ENCODE assay signal across 8 mouse cellular contexts in genomic region chr4:94602496-94603030, GRCm38 (mm10). TPM values are rescaled to one million over a fixed set of nuclear protein-coding genes. Genes with fewer than 3 reads are reported as not detected.
DNase-seq lines count a peak whose midpoint lies in the region; ATAC-seq lines count a peak whose summit lies in the region.

No protein-coding gene starts in this region.

- H3K27me3 ChIP-seq in hindbrain, embryonic 14.5 days (ENCODE audit: control insufficient read depth, insufficient read depth, low read length): no peaks in the 10 kb centered on the region
- no peaks in the 10 kb centered on the region for H3K27me3 ChIP-seq in megakaryocyte, embryonic 14.5 days (replicated peaks)

- DNase-seq in layer of hippocampus, adult 8-10 months (ENCODE audit: low spot score in 2 of 2): peak; percentile 5 to 23
- no peak for DNase-seq in layer of hippocampus, adult 9-11 months
- no peak for DNase-seq in hindbrain, embryonic 14.5 days (ENCODE audit: low spot score)
- DNase-seq in adrenal gland, adult 8-10 months: no peak
- no peak for DNase-seq in frontal cortex, postnatal 14 days (ENCODE audit: low spot score in 2 of 2)

- peak overlapping the region; percentile 100 for H3K4me3 ChIP-seq in hindbrain, embryonic 14.5 days (replicated peaks; ENCODE audit: low read length)
- H3K4me3 ChIP-seq in megakaryocyte, embryonic 14.5 days (replicated peaks): peak overlapping the region; percentile 99

- H3K9ac ChIP-seq in hindbrain, embryonic 14.5 days: peak overlapping the region; percentile 97

- H3K4me2 ChIP-seq in hindbrain, embryonic 14.5 days (replicated peaks): peak overlapping the region; percentile 92

- WGBS in hindbrain, embryonic 14.5 days: under 1% methylated on average over 30 of the region's 33 CpGs

- ATAC-seq in common myeloid progenitor, adult 5-6 weeks (replicated peaks; ENCODE audit: low read depth, poor library complexity, severe bottlenecking): peak; percentile 33; the same call in 1 of the 2 replicates
- no peak; the same call in 1 of the 2 replicates for ATAC-seq in hindbrain, embryonic 14.5 days (ENCODE audit: low FRiP score)
- no peak for ATAC-seq in cerebellum, adult (ENCODE audit: insufficient number of reproducible peaks, low FRiP score, low TSS enrichment)

- no peaks in the 10 kb centered on the region for H3K36me3 ChIP-seq in hindbrain, embryonic 14.5 days (replicated peaks; ENCODE audit: control insufficient read depth, insufficient read depth)
- H3K36me3 ChIP-seq in megakaryocyte, embryonic 14.5 days (replicated peaks; ENCODE audit: low read length): peaks cover 4% of the 10 kb centered on the region

- peaks cover 28% of the 10 kb centered on the region for H3K4me1 ChIP-seq in hindbrain, embryonic 14.5 days (replicated peaks; ENCODE audit: control insufficient read depth, insufficient read depth, low read length)
- peaks cover 29% of the 10 kb centered on the region for H3K4me1 ChIP-seq in megakaryocyte, embryonic 14.5 days

- no peaks in the 10 kb centered on the region for H3K9me3 ChIP-seq in hindbrain, embryonic 14.5 days (ENCODE audit: control insufficient read depth, low read length)
- H3K9me3 ChIP-seq in megakaryocyte, embryonic 14.5 days: no peaks in the 10 kb centered on the region

- peak overlapping the region; percentile 96 for H3K27ac ChIP-seq in hindbrain, embryonic 14.5 days

RNA-seq across cellular contexts. Expression of gene Plaa, which starts 0.5 kb away (rescaled TPM):
- 10 to 100 TPM; 42.8 to 45.9 (median 44.8) TPM for total RNA-seq in layer of hippocampus, adult 8-10 months (2022)
- 97.9 and 122 TPM in 2 replicates for total RNA-seq in common myeloid progenitor, adult 5-6 weeks (2017)
- 72.1 and 75.3 TPM in 2 replicates for polyA plus RNA-seq in hindbrain, embryonic 14.5 days (2014; fragmentation: Nextera tagmentation; extraction: Ambion mirVana)
- 31.1 and 72.2 TPM in 2 replicates for polyA plus RNA-seq in megakaryocyte, embryonic 14.5 days (2012; ENCODE audit: insufficient read depth, low replicate concordance)
- total RNA-seq in adrenal gland, adult 8-10 months (2022): 10 to 100 TPM; 54.4 to 59.2 (median 58.1) TPM

RNA-seq across cellular contexts. Expression of gene Ift74, which starts 11.7 kb away (rescaled TPM):
- 10 to 100 TPM; 23.4 to 32.2 (median 27.0) TPM for total RNA-seq in layer of hippocampus, adult 8-10 months (2022)
- 24.0 and 24.3 TPM in 2 replicates for total RNA-seq in common myeloid progenitor, adult 5-6 weeks (2017)
- polyA plus RNA-seq in hindbrain, embryonic 14.5 days (2014; fragmentation: Nextera tagmentation; extraction: Ambion mirVana): 27.3 and 27.6 TPM in 2 replicates
- 0.89 TPM in 1 of 2 replicates, not detected in the other for polyA plus RNA-seq in megakaryocyte, embryonic 14.5 days (2012; ENCODE audit: insufficient read depth, low replicate concordance)
- 10 to 100 TPM; 17.9 to 23.3 (median 18.7) TPM for total RNA-seq in adrenal gland, adult 8-10 months (2022)

RNA-seq across cellular contexts. Expression of gene Caap1, which starts 46.0 kb away (rescaled TPM):
- total RNA-seq in layer of hippocampus, adult 8-10 months (2022): 10 to 100 TPM in 3 of 4 experiments, 1 to 10 TPM in 1; 7.9 to 12.3 (median 10.6) TPM
- 26.3 and 27.9 TPM in 2 replicates for total RNA-seq in common myeloid progenitor, adult 5-6 weeks (2017)
- polyA plus RNA-seq in hindbrain, embryonic 14.5 days (2014; fragmentation: Nextera tagmentation; extraction: Ambion mirVana): 19.4 and 19.7 TPM in 2 replicates
- 3.7 TPM in 1 of 2 replicates, not detected in the other for polyA plus RNA-seq in megakaryocyte, embryonic 14.5 days (2012; ENCODE audit: insufficient read depth, low replicate concordance)
- total RNA-seq in adrenal gland, adult 8-10 months (2022): 10 to 100 TPM in 3 of 4 experiments, 1 to 10 TPM in 1; 9.5 to 11.5 (median 10.8) TPM

RNA-seq across cellular contexts. Expression of gene Gm10306, which starts 46.2 kb away (rescaled TPM):
- total RNA-seq in layer of hippocampus, adult 8-10 months (2022): not detected
- not detected in 2 replicates for total RNA-seq in common myeloid progenitor, adult 5-6 weeks (2017)
- polyA plus RNA-seq in hindbrain, embryonic 14.5 days (2014; fragmentation: Nextera tagmentation; extraction: Ambion mirVana): not detected in 2 replicates
- polyA plus RNA-seq in megakaryocyte, embryonic 14.5 days (2012; ENCODE audit: insufficient read depth, low replicate concordance): not detected in 2 replicates
- under 1 TPM in 1 of 4 experiments, not detected in 3; 0.62 TPM for total RNA-seq in adrenal gland, adult 8-10 months (2022)

RNA-seq across cellular contexts. Expression of gene Lrrc19, which starts 47.4 kb away (rescaled TPM):
- not detected for total RNA-seq in layer of hippocampus, adult 8-10 months (2022)
- not detected in 2 replicates for total RNA-seq in common myeloid progenitor, adult 5-6 weeks (2017)
- 0.37 and 0.40 TPM in 2 replicates for polyA plus RNA-seq in hindbrain, embryonic 14.5 days (2014; fragmentation: Nextera tagmentation; extraction: Ambion mirVana)
- not detected in 2 replicates for polyA plus RNA-seq in megakaryocyte, embryonic 14.5 days (2012; ENCODE audit: insufficient read depth, low replicate concordance)
- total RNA-seq in adrenal gland, adult 8-10 months (2022): not detected

Comparison
In these comparisons a context has a peak if more than half of its experiments do, and no peak if none do; other contexts are left out.
1. DNase-seq: peak in layer of hippocampus, adult 8-10 months (2 of 2); none in layer of hippocampus, adult 9-11 months (single experiment), hindbrain, embryonic 14.5 days (single experiment), adrenal gland, adult 8-10 months (single experiment) and frontal cortex, postnatal 14 days (0 of 2).